Mouse (Mus musculus) limb, embryonic 14.5 days (tissue): ENCODE results near the gene Ffar1. TPM values are rescaled to one million over a fixed set of nuclear protein-coding genes. Genes with fewer than 3 reads are reported as not detected.

Source experiments
- ATAC-seq: fragments of 200-750 bp; cut with Nextera tagmentation; 2 replicates; pipeline ENCODE4 v1.8.0; 2017; ENCODE audit warnings: low read depth, moderate number of reproducible peaks, moderate TSS enrichment; ENCODE audit not compliant: low FRiP score
- DNase-seq: peaks from one replicate; pipeline ENCODE4 v3.0.0-alpha.2; 2015; ENCODE audit warnings: low spot score
- H3K27ac ChIP-seq: fragments of 300-500 bp; sonication (generic); replicated peaks from 2 replicates; pipeline ENCODE4 v1.5.1; 2014; ENCODE audit warnings: low read depth, mild to moderate bottlenecking, low read length, moderate library complexity, mixed read lengths
- H3K27me3 ChIP-seq: fragments of 300-500 bp; sonication (generic); 2 replicates; pipeline ENCODE4 v1.6.1; 2014; ENCODE audit warnings: low read length, mixed read lengths; ENCODE audit not compliant: control insufficient read depth, insufficient read depth
- H3K36me3 ChIP-seq: fragments of 300-500 bp; sonication (generic); 2 replicates; pipeline ENCODE4 v1.6.1; 2014; ENCODE audit warnings: mild to moderate bottlenecking, low read length, moderate library complexity, mixed read lengths; ENCODE audit not compliant: control insufficient read depth, insufficient read depth
- H3K4me1 ChIP-seq: fragments of 300-500 bp; sonication (generic); 2 replicates; pipeline ENCODE4 v1.6.1; 2014; ENCODE audit warnings: antibody characterized with exemption, low read length, mixed read lengths; ENCODE audit not compliant: control insufficient read depth, insufficient read depth
- H3K4me2 ChIP-seq: fragments of 300-500 bp; sonication (generic); replicated peaks from 2 replicates; pipeline ENCODE4 v1.6.1; 2014; ENCODE audit warnings: low read depth, mild to moderate bottlenecking, low read length, moderate library complexity; ENCODE audit not compliant: severe bottlenecking
- H3K4me3 ChIP-seq: fragments of 300-500 bp; sonication (generic); replicated peaks from 2 replicates; pipeline ENCODE4 v1.5.1; 2014; ENCODE audit warnings: low read length
- H3K9ac ChIP-seq: fragments of 300-500 bp; sonication (generic); 2 replicates; pipeline ENCODE4 v1.6.1; 2014; ENCODE audit warnings: mild to moderate bottlenecking, low read depth, low read length, moderate library complexity; ENCODE audit not compliant: severe bottlenecking
- H3K9me3 ChIP-seq: fragments of 300-500 bp; sonication (generic); 2 replicates; pipeline ENCODE4 v1.6.1; 2016; ENCODE audit warnings: low read length; ENCODE audit not compliant: control insufficient read depth
- POLR2A ChIP-seq: fragments of 200-500 bp; IDR thresholded peaks from 2 replicates; pipeline ENCODE4 v1.8.0; 2012; ENCODE audit warnings: inconsistent platforms, mild to moderate bottlenecking, moderate library complexity, borderline replicate concordance; ENCODE audit not compliant: insufficient read depth, insufficient read length; ENCODE audit errors: extremely low read depth
- WGBS: fragments of 180-500 bp; shearing (Covaris S2); extraction: QIAGEN DNeasy Blood & Tissue Kit; methylation state at CpG from one replicate; pipeline ENCODE4 v1.1.7; 2014; 5-methylcytosine and 5-hydroxymethylcytosine counted together
- polyA plus RNA-seq, 2 experiments: library from polyadenylated mRNA; depleted of rRNA in 1 of 2; stranded (reverse) in 1 of 2; unstranded in 1 of 2; fragments of >200 nt; fragmentation: Nextera tagmentation in 1 of 2; extraction: Ambion mirVana in 1 of 2; gene quantifications; 2 replicates each; pipeline versions ENCODE4 v1.2.1 to v1.2.3; 2012 to 2014

Ffar1 gene
- polyA plus RNA-seq, 2 experiments: 0.01 TPM; not detected in 1

DNA sequence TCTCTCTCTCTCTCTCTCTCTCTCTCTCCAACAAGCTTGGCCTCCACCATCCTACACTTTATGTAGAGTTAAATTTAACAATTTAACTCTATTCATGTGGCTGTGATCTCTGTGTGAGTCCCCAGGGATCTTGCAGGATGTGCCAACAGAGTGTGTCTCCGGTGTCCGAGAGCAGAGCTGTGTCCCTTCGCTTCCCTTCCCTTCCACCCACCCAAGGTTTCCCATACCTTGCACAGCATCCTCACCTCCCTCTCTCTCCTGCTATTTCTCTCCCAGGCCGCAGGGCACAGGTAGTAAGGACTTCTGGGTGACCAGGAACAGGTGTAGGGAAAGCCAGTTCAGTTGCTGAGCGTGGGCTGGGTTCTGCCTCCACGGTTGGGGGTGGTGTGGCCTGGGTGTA, 17.6 kb upstream of the Ffar1 start:
- no peak for ATAC-seq
- Histone ChIP-seq H3K4me2 (no peak overlapping the region), H3K36me3 (no peaks in the 10 kb centered on the region), H3K4me1 (no peaks in the 10 kb centered on the region), H3K27ac (no peak overlapping the region), H3K9ac (no peak overlapping the region), H3K27me3 (no peaks in the 10 kb centered on the region), H3K4me3 (no peak overlapping the region), H3K9me3 (no peaks in the 10 kb centered on the region)
- no peak for DNase-seq
- TF ChIP-seq POLR2A: no peak
- 68% methylated on average over 6 of the region's 6 CpGs for WGBS

DNA sequence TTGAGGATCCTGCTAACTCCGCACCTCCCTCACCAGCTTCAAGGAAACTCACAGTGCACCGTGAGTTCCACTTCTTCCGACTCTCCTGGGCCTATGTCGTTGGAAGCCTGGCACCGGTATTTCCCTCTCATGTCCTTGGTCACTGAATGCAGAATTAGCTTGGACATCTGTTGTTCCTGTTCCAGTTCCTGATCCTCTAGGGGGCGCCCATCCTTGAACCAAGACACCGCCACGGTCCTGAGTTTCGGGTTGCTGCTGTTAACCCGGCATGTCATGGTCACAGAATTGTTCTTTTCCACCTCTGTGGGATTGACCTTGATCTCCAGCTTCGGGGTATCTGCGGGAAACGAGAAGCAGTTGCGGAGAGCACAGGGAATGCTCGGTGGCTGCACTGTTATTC, 11.7 kb upstream of the Ffar1 start:
- DNase-seq: peak; percentile 30
- Histone ChIP-seq H3K36me3 (no peaks in the 10 kb centered on the region), H3K27me3 (no peaks in the 10 kb centered on the region), H3K4me3 (no peak overlapping the region), H3K9ac (no peak overlapping the region), H3K4me1 (no peaks in the 10 kb centered on the region), H3K27ac (no peak overlapping the region), H3K9me3 (no peaks in the 10 kb centered on the region), H3K4me2 (peak overlapping the region; percentile 29; the same call in 1 of the 2 replicates)
- no peak for ATAC-seq
- WGBS: 29% methylated on average over 15 of the region's 15 CpGs
- TF ChIP-seq POLR2A: no peak

- H3K4me2 ChIP-seq: no peak overlapping the region
- no peaks in the 10 kb centered on the region for H3K9me3 ChIP-seq
- no peaks in the 10 kb centered on the region for H3K4me1 ChIP-seq
- H3K4me3 ChIP-seq: no peak overlapping the region
- 74% methylated on average over 8 of the region's 8 CpGs for WGBS
- H3K27ac ChIP-seq: no peak overlapping the region
- DNase-seq (no peak), ATAC-seq (no peak)
- H3K36me3 ChIP-seq: no peaks in the 10 kb centered on the region
- H3K9ac ChIP-seq: no peak overlapping the region
- no peaks in the 10 kb centered on the region for H3K27me3 ChIP-seq
- no peak for TF ChIP-seq POLR2A
Observed at GRCm38 (mm10) chr7:30863386-30863785, 2.0 kb upstream of the Ffar1 start.

- no peaks in the 10 kb centered on the region for H3K4me1 ChIP-seq
- no peak overlapping the region for H3K27ac ChIP-seq
- 13% methylated on average over 13 of the region's 16 CpGs for WGBS
- no peak for TF ChIP-seq POLR2A
- no peaks in the 10 kb centered on the region for H3K9me3 ChIP-seq
- no peak overlapping the region for H3K9ac ChIP-seq
- H3K27me3 ChIP-seq: no peaks in the 10 kb centered on the region
- peak; percentile 68; the same call in 1 of the 2 replicates for ATAC-seq
- peak overlapping the region; percentile 22 for H3K4me3 ChIP-seq
- H3K36me3 ChIP-seq: no peaks in the 10 kb centered on the region
- peak; percentile 76 for DNase-seq
- peak overlapping the region; percentile 45 for H3K4me2 ChIP-seq
Observed at GRCm38 (mm10) chr7:30859635-30860402, 1.5 kb downstream of the Ffar1 start.

- Histone ChIP-seq H3K27me3 (no peaks in the 10 kb centered on the region), H3K27ac (no peak overlapping the region), H3K4me2 (no peak overlapping the region), H3K36me3 (no peaks in the 10 kb centered on the region), H3K4me1 (no peaks in the 10 kb centered on the region), H3K9ac (no peak overlapping the region), H3K4me3 (no peak overlapping the region), H3K9me3 (no peaks in the 10 kb centered on the region)
- no peak for TF ChIP-seq POLR2A
- ATAC-seq (peak; percentile 50; the same call in 1 of the 2 replicates), DNase-seq (peak; percentile 82)
Observed at GRCm38 (mm10) chr7:30859290-30859634, 2.1 kb downstream of the Ffar1 start.
